Mouse (Mus musculus): Measurements from ENCODE around the gene Cwc25.

- no peak for TF ChIP-seq CTCF (IDR thresholded peaks at IDR 0.05; ENCODE audit: borderline replicate concordance, insufficient read depth, low read length)
- TF ChIP-seq POLR2A (IDR thresholded peaks at IDR 0.05; ENCODE audit: low read depth, low read length): no peak
These were observed 68.3 kb downstream of the Cwc25 start for GRCm38 (mm10) chr11:97697891-97698529.

All from embryonic fibroblast, embryonic 13.5 days (primary cell).